Mouse (Mus musculus) G1E (cell line): ENCODE results near the gene Cspg5.

Experiments
- CTCF ChIP-seq: IDR thresholded peaks from 2 replicates; pipeline ENCODE4 v1.5.1; 2012; ENCODE audit warnings: low read depth, low read length, inconsistent platforms, mixed read lengths
- GATA1 ChIP-seq: IDR thresholded peaks from 2 replicates; pipeline ENCODE4 v1.6.1; 2012; ENCODE audit warnings: borderline replicate concordance, low read length, inconsistent platforms, mixed read lengths
- POLR2AphosphoS5 ChIP-seq: IDR thresholded peaks from 2 replicates; pipeline ENCODE4 v1.6.1; 2012; ENCODE audit warnings: low read depth, low read length, inconsistent platforms; ENCODE audit not compliant: insufficient replicate concordance
- TAL1 ChIP-seq: conservative IDR thresholded peaks from 2 replicates; pipeline ENCODE4 v1.6.1; 2012; ENCODE audit warnings: low read depth, low read length, inconsistent platforms, mixed read lengths

DNA sequence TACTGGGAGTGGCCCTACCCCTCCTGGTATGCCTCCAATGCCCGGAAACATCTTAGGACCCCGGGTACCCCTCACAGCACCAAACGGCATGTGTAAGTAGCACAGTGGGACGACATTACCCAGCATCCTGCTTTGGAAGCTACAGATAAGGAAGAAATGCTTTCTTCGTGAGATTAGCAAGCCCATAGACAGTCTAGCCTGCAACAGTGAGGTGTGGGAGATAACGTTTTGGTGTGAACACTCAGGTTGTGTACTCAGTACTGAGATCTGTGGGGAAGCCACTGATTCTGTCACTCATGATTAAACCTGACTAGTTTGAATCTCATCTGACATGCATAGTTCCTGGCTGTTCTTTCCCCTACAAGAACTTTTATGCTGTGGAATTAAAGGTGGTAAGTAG is 8.6 kb upstream of the Cspg5 start:
- TF ChIP-seq CTCF (no peak), GATA1 (no peak), TAL1 (no peak), POLR2AphosphoS5 (no peak)
